Mouse (Mus musculus) testis, adult 2 months (tissue): ENCODE measurements around the gene Pet2. TPM values are rescaled to one million over a fixed set of nuclear protein-coding genes. Genes with fewer than 3 reads are reported as not detected.

Source experiments
- H3K27ac ChIP-seq: fragments of 200-500 bp; 2 replicates; pipeline ENCODE4 v1.5.1; 2012; ENCODE audit warnings: low read depth, low read length; ENCODE audit not compliant: control insufficient read depth, insufficient read depth
- H3K27me3 ChIP-seq: fragments of 200-500 bp; 2 replicates; pipeline ENCODE4 v1.6.1; 2012; ENCODE audit warnings: mild to moderate bottlenecking, low read length, moderate library complexity; ENCODE audit not compliant: control insufficient read depth, insufficient read depth
- H3K36me3 ChIP-seq: fragments of 200-500 bp; 2 replicates; pipeline ENCODE4 v1.6.1; 2012; ENCODE audit warnings: mild to moderate bottlenecking, low read length; ENCODE audit not compliant: control insufficient read depth, insufficient read depth
- H3K4me1 ChIP-seq: fragments of 200-500 bp; 2 replicates; pipeline ENCODE4 v1.6.1; 2012; ENCODE audit warnings: low read length; ENCODE audit not compliant: control insufficient read depth, insufficient read depth
- H3K4me3 ChIP-seq: fragments of 200-500 bp; 2 replicates; pipeline ENCODE4 v1.5.1; 2012; ENCODE audit warnings: low read depth, mild to moderate bottlenecking, low read length, moderate library complexity, mixed read lengths; ENCODE audit not compliant: control insufficient read depth
- CTCF ChIP-seq: fragments of 200-500 bp; IDR thresholded peaks from 2 replicates; pipeline ENCODE4 v1.5.1; 2012; ENCODE audit warnings: low read depth, mild to moderate bottlenecking, inconsistent platforms, low read length, moderate library complexity; ENCODE audit not compliant: control insufficient read depth, insufficient read depth, insufficient replicate concordance
- POLR2A ChIP-seq: fragments of 200-500 bp; IDR thresholded peaks from 2 replicates; pipeline ENCODE4 v1.6.1; 2012; ENCODE audit warnings: low read depth, mild to moderate bottlenecking, inconsistent platforms, low read length, moderate library complexity; ENCODE audit not compliant: control insufficient read depth
- polyA plus RNA-seq: library from polyadenylated mRNA; depleted of rRNA; stranded (reverse); fragments of >200 nt; gene quantifications from 2 replicates; pipeline ENCODE4 v1.2.3, GENCODE M21; 2012; rRNA removed

The Pet2 gene
- polyA plus RNA-seq = 1.2 and 1.4 TPM in 2 replicates

DNA sequence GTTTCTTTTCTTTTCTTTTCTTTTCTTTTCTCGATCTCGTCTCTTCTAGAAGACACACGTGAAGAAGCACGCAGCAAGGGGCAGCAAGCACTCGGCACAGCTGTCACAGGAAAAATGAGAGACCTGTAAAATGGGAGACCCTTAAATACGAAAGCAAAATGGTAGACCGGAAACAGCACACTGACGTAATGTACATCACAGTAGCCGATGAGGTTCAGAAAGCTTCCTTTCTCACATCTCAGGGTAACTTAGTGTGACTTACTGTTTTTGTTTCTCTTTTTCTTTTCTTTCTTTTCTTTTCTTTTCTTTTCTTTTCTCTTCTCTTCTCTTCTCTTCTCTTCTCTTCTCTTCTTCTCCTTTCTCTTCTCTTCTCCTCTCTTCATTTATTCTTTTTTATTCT is at the start of gene Pet2:
Pet2 (minus strand) TSS at position 101 of the 400 bp plus-strand sequence.
- Histone ChIP-seq H3K4me1 (no peaks in the 10 kb centered on the region), H3K4me3 (peak within 1 kb of the TSS; percentile 74), H3K27ac (peak within 1 kb of the TSS; percentile 85), H3K36me3 (no peaks in the 10 kb centered on the region), H3K27me3 (no peaks in the 10 kb centered on the region)
- TF ChIP-seq CTCF (no peak), POLR2A (peak; percentile 43; the same call in 1 of the 2 replicates)
